Mouse (Mus musculus): Measurements from ENCODE around the gene Vipas39. TPM values are rescaled to one million over a fixed set of nuclear protein-coding genes. Genes with fewer than 3 reads are reported as not detected.
A peak's percentile ranks its signal among the peaks of the same experiment; 100 is the strongest.

Gene Vipas39
- total and polyA plus RNA-seq, 3 experiments, result 30.2 to 44.4 (median 32.1) TPM

DNA sequence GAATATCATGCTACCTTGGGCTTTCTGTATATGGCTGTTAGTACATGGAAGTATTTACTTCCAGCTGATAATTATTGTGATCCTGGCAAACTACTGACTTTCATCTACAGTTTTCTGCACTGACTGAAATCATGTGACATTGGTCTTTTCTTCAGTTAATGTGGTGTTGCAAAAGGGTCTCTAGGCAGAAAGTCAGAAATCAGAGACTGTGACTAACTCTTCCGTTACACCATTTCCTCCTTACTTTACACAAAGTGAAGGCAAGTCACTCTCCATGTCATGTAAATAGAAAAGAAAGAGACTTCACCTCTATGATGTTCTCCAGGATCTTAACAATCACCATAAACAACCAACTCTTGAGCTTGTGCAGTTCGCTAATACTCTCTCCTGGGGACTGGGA is 36.4 kb downstream of the Vipas39 start:
- Histone ChIP-seq H3K4me3 (replicated peaks in 1 of 3; ENCODE audit: low read depth in 2 of 3, low read length in 2 of 3, poor library complexity in 1 of 3) (no peak overlapping the region), H3K9me3 (replicated peaks; ENCODE audit: low read length) (peaks cover 5% of the 10 kb centered on the region), H3K4me1 (ENCODE audit: control insufficient read depth in 1 of 2, insufficient read depth in 2 of 2) (peaks cover 0 to 20% of the 10 kb centered on the region in 2 experiments; a peak in 2 of 4 replicates), H3K36me3 (replicated peaks in 1 of 2; ENCODE audit: control insufficient read depth in 1 of 2, insufficient read depth in 1 of 2, low read length in 1 of 2) (peaks cover 0 to 10% of the 10 kb centered on the region in 2 experiments), H3K4me2 (ENCODE audit: insufficient read depth, low read depth, poor library complexity, severe bottlenecking) (no peak overlapping the region), H3K79me2 (replicated peaks; ENCODE audit: control insufficient read depth, extremely low read depth, insufficient read depth, poor library complexity, severe bottlenecking) (no peaks in the 10 kb centered on the region), H3K27me3 (replicated peaks) (no peaks in the 10 kb centered on the region), H3K27ac (ENCODE audit: insufficient read depth, low read depth) (no peak overlapping the region), H3K9ac (ENCODE audit: insufficient read depth, low read depth) (no peak overlapping the region)
- dilution Hi-C loops (cut with MboI; ENCODE audit: extremely low pct_ligation_motif_present, extremely low pct_unique_long_range_greater_than_20kb, low sequenced_read_pairs) (no loop called here), in situ Hi-C loops (cut with MboI; ENCODE audit: low pct_ligation_motif_present, low pct_unique_long_range_greater_than_20kb, low sequenced_read_pairs) (no loop called here)
- DNase-seq (ENCODE audit: extremely low read depth), result no peak
- no peak for TF ChIP-seq ZC3H11A (IDR thresholded peaks at IDR 0.05; ENCODE audit: low read depth, low read length)
- TF ChIP-seq CHD2 (IDR thresholded peaks at IDR 0.05; ENCODE audit: low read length), result no peak
- no peak for TF ChIP-seq IRF4 (IDR thresholded peaks at IDR 0.05; ENCODE audit: low read depth, low read length)
- no peak for TF ChIP-seq E2F4 (IDR thresholded peaks at IDR 0.05; ENCODE audit: insufficient replicate concordance, low read depth, low read length)
- no peak for TF ChIP-seq NRF1 (IDR thresholded peaks at IDR 0.05; ENCODE audit: low read depth, low read length)
- no peak for TF ChIP-seq ZKSCAN1 (IDR thresholded peaks at IDR 0.05; ENCODE audit: borderline replicate concordance, low read depth, low read length)
- TF ChIP-seq PAX5 (IDR thresholded peaks at IDR 0.05; ENCODE audit: low read length), result no peak
- no peak for TF ChIP-seq TCF12 (IDR thresholded peaks at IDR 0.05; ENCODE audit: low read depth, low read length)
- TF ChIP-seq MEF2A (IDR thresholded peaks at IDR 0.05; ENCODE audit: borderline replicate concordance, low read depth, low read length), result no peak
- TF ChIP-seq RAD21 (IDR thresholded peaks at IDR 0.05; ENCODE audit: low read depth, low read length), result no peak
- TF ChIP-seq USF1 (IDR thresholded peaks at IDR 0.05; ENCODE audit: low read depth, low read length), result no peak
- no peak for TF ChIP-seq POLR2A (IDR thresholded peaks at IDR 0.05; ENCODE audit: low read depth, low read length)
- TF ChIP-seq MAX (IDR thresholded peaks at IDR 0.05; ENCODE audit: low read length), result no peak
- TF ChIP-seq CHD1 (IDR thresholded peaks at IDR 0.05; ENCODE audit: low read depth, low read length), result no peak
- TF ChIP-seq MYC (IDR thresholded peaks at IDR 0.05; ENCODE audit: low read depth, low read length), result no peak
- no peak for TF ChIP-seq BHLHE40 (IDR thresholded peaks at IDR 0.05; ENCODE audit: low read depth, low read length)
- no peak for TF ChIP-seq POLR2AphosphoS2 (IDR thresholded peaks at IDR 0.05; ENCODE audit: low read depth, low read length)
- TF ChIP-seq JUND (conservative IDR thresholded peaks at IDR 0.05; ENCODE audit: low read depth, low read length), result no peak
- no peak for TF ChIP-seq KAT2A (IDR thresholded peaks at IDR 0.05; ENCODE audit: insufficient replicate concordance, low read length)

DNA sequence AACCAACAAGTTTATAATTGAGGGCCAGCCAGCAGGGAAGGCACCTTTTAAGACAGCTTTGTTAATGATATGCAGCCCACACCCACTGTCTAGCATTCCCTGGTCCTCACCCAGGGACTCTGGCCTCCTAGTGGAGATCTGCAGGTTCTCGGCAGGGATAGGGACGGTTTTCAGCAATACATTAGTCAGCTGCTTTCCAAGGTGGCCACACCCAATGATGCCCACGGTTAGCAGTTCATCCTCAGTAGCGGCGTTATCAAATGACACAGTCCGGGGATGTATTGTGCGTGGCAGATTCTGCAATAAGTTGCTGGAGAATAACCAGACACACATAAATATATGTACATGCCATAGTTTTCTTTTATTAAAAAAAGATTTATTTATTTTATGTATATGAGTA is 39.3 kb downstream of the Vipas39 start:
- peaks cover 0 to 16% of the 10 kb centered on the region in 2 experiments for H3K36me3 ChIP-seq (replicated peaks in 1 of 2; ENCODE audit: control insufficient read depth in 1 of 2, insufficient read depth in 1 of 2, low read length in 1 of 2)
- no peaks in the 10 kb centered on the region for H3K79me2 ChIP-seq (replicated peaks; ENCODE audit: control insufficient read depth, extremely low read depth, insufficient read depth, poor library complexity, severe bottlenecking)
- TF ChIP-seq E2F4 (IDR thresholded peaks at IDR 0.05; ENCODE audit: insufficient replicate concordance, low read depth, low read length) (no peak), CTCF (conservative IDR thresholded peaks at IDR 0.05 in 1 of 2, IDR thresholded peaks at IDR 0.05 in 1 of 2; ENCODE audit: low read depth in 2 of 2, low read length in 2 of 2) (peak in 1 of 2 experiments; percentile 10; a peak in 1 of 4 replicates)
- H3K4me1 ChIP-seq (ENCODE audit: control insufficient read depth in 1 of 2, insufficient read depth in 2 of 2), result peaks cover 0 to 20% of the 10 kb centered on the region in 2 experiments; a peak in 2 of 4 replicates
- H3K4me2 ChIP-seq (ENCODE audit: insufficient read depth, low read depth, poor library complexity, severe bottlenecking), result no peak overlapping the region
- H3K27me3 ChIP-seq (replicated peaks), result no peaks in the 10 kb centered on the region
- no peak overlapping the region for H3K4me3 ChIP-seq (replicated peaks in 1 of 3; ENCODE audit: low read depth in 2 of 3, low read length in 2 of 3, poor library complexity in 1 of 3)
- no peak overlapping the region for H3K9ac ChIP-seq (ENCODE audit: insufficient read depth, low read depth)
- in situ Hi-C loops (cut with MboI; ENCODE audit: low pct_ligation_motif_present, low pct_unique_long_range_greater_than_20kb, low sequenced_read_pairs) (no loop called here), dilution Hi-C loops (cut with MboI; ENCODE audit: extremely low pct_ligation_motif_present, extremely low pct_unique_long_range_greater_than_20kb, low sequenced_read_pairs) (no loop called here)
- no peak for DNase-seq (ENCODE audit: extremely low read depth)
- H3K27ac ChIP-seq (ENCODE audit: insufficient read depth, low read depth), result no peak overlapping the region
- H3K9me3 ChIP-seq (replicated peaks; ENCODE audit: low read length), result peaks cover 5% of the 10 kb centered on the region
